Mouse (Mus musculus) brain, embryonic 18.5 days (tissue): ENCODE data around the gene Ddx41.

Source experiments
- DNase-seq: peaks from one replicate; pipeline ENCODE4 v3.0.0-alpha.2; 2012; ENCODE audit warnings: low read depth, low spot score

The Ddx41 gene

GRCm38 (mm10) chr13:55507877-55508276, 28.6 kb downstream of the Ddx41 start:
- no peak for DNase-seq

GRCm38 (mm10) chr13:55506697-55507096, 29.8 kb downstream of the Ddx41 start:
- DNase-seq, result no peak

DNA sequence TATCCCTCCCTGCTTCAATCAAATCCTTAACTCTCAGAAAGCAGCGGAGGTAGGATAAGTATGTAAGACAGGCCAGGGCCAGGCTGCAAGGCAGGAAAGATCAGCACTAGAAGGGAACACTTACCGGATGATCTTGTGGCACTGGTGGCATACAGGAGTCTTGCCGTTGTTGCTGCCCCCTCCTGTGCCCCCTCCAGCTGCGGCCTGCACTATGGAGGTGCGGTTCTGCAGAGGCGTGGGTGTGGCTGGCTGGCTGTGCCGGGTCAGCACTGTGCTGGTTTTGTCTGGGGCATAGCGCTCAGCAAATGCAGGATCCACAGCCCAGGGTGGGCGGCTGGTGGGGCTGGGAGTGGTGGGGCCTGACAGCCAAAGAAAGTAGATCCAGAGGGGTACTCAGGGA, 30.6 kb downstream of the Ddx41 start:
- no peak for DNase-seq

DNA sequence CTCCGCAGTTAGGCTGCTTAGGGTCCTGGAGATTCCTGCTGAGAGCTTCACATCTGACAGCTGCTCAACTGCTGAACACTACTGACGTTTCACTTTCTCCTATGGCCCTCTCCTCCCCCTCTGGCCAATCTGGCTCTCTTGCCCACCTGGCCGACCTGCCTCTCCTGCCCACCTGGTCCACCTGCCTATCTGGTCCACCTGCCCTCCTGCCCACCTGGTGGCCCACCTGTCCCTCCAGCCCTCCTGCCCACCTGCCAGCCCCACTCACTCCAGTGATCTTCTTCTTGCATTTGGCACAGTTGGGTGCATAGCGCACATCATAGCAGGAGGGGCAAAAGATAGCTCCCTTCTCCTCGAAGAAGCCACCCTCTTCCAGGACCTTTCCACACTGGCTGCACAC, 32.1 kb downstream of the Ddx41 start:
- DNase-seq, result no peak

- DNase-seq, result no peak
Observed at GRCm38 (mm10) chr13:55502405-55502804, 34.1 kb downstream of the Ddx41 start.

GRCm38 (mm10) chr13:55500575-55500974, 35.9 kb downstream of the Ddx41 start:
- DNase-seq, result no peak

GRCm38 (mm10) chr13:55498906-55499305, 37.6 kb downstream of the Ddx41 start:
- no peak for DNase-seq

DNA sequence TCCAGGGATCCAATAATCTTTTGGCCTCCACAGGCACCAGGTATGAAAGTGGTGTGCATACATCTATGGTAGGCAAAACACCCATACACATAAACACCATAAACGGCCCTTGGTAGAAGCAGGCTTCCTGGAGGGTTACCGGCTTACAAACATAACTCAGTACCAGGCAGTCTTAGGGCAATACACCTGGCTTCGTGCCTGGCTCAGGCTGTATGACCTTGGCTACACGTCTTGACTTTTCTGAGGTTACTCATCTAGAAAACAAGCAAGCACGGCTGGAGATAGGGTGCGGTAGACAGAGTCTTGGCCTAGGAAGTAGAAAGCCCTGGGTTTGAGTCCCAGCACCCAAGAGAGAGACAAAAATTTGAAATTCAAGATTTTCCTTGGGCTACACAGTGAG, 39.8 kb downstream of the Ddx41 start:
- no peak for DNase-seq

GRCm38 (mm10) chr13:55495702-55496101, 40.8 kb downstream of the Ddx41 start:
- DNase-seq, result no peak

DNA sequence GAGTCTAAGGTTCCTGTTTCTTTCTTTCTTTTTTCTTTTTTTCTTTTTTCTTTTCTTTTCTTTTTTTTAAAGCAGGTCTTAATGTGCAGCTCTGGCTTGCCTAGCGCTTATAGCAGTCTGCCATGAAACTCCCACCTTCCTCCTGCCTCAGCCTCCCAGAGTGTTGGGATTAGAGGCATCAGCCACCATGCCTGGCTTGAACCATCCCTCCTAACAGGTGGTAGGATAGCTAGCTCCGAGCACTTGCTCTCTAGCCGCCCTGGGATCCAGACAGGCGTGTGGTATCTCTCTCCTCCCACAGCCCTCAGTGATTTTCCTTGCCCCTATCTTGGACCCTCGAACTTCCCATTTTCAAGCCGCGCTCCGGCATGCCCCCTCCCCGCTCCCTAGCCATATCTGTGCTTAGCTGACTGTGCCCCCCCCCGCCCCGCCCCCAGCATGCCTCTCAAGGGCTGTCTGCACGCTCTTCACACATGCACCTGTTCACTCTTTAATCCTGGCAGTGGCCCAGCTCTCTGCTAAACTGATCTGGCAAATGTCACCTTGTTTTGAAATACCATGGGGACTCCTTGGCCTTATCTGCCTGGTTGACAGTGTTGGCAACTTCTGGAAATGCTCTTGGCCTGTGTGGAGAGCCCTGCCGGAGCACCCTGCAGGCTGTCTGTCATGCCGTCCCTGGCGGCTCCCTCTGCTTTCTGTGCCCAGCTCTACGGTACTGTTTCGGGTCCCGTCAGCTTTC, 41.4 kb downstream of the Ddx41 start:
- no peak for DNase-seq

- DNase-seq, result no peak
Observed at GRCm38 (mm10) chr13:55494257-55494656, 42.2 kb downstream of the Ddx41 start.

DNA sequence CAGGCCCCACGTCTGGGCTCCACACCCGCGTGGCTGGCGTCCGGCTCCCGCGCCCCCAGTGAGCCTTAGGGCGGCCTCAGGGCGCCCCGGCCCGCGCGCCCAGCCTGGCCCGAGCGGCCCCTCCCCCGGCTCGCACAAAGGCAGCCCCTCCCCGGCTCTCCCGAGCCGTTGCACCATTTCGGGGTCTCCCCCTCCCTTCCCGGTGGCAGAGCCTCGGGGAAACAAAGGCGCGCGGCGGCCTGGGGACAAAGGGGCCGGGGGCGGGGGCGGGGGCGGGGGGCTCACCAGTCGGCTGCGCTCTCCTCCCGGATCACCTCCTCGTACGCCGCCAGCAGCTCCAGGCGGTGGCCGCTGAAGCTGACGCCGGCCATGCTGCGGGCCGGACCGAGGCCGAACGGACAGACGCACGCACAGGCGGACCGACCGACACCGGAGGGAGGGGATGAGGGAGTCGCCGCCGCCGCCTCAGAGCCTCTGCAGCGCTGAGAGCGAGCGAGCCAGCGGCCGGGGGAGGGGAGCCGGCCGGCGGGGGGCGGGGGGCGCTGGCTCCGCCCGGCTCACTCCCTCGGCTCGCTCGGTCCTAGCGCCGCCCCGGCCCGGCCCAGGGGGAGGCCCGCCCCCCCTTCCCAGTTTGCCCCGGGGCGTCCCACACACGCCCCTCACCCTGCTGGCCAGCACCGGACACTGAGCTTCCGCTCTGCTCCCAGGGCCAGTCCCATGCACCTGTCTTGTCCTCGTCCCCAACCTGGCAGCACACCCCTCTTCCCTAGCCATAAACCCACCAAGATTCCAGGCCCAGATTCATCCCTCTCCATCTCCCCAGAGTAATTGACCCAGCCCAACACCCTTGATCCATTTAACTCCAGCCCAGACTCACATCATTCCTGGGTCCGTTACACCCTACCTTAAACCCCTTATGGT, 48.6 kb downstream of the Ddx41 start, which contains the start of gene Dbn1:
TSS of gene Dbn1 (minus strand) at position 534 of the 921 bp plus-strand sequence.
- no peak for DNase-seq

GRCm38 (mm10) chr13:55486916-55487577, 49.4 kb downstream of the Ddx41 start:
- DNase-seq, result no peak

DNA sequence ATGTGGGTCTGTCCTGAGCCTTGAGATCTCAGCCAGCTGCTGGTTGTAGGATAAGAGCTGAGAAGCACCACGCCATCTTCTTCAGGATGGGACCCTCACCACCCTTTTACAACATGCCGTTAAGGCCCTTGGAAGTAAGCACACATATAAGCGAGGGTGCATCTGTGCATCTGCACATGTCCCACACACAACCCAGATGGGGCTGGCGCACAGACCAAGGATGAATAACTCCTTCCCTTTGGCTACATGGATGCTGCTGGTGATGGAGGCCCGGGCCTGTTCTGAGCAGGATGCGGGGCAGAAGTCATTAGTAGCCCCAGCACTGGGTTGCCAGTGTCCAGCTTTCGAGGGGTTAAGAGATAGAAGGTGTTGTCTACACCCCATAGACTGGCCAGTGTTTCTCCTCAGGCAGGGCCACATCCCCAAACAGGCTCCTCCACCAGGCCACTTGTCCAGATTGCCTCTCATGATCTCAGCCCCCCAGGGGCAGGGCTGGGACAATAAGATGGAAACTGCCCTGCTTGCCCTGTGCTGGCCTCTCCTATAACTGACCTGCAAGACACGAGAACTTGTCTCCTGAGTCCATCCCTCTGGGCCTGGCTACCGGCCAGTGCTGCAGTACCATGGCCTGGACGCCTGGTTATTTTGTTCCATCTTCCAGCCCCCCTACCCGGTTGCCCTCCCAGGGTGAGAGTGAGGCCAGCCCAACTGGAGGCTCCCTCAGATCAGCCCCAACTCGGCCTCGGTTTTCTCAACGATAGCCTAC, 50.2 kb downstream of the Ddx41 start:
- DNase-seq, result no peak

DNA sequence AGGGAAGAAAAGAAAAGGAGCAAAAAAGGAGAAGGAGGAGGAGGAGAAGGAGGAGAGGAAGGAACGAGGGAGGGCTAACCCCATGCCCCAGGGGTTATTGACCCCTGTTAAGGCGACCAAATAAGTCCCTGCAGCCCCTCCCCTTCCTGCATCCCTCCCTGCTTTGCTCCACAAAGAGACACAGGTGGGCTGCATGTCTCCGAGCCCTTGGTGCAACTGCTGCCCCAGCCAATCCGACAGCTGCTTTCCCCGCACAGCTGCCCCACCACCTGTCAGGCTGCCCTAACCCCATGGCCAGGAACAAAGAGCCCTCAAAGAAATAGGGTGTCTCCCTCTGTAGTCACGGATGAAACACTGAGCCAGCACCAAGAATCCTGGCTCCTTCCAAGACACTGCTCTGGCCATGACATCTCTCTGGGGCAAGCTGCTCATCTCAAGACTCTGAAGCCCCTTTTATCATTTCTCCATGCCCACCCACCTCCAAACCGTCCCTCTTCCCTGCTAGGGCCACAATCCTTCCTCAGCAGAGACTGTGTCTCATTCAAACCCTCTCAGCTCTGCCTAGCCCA, 51.9 kb downstream of the Ddx41 start:
- no peak for DNase-seq

DNA sequence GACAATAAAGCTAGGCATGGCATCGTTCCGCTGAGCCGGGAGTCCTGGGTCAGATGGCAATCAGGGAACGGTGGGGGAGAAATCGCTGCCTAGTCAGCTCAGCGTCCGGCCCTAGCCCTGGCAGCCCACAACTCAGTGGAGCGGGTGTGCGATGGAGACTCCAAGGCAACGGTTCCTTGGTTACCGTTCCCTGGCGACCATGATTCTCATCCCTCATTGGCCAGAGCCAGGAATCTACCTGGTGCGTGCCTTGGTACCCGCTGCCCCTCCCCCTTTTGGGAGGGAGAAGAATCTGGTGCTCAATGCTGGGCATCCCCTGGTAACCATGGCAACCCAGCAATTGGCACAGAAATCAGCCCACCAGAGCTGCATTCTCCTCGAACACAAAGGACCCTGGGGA, 52.9 kb downstream of the Ddx41 start:
- DNase-seq, result peak; percentile 91

GRCm38 (mm10) chr13:55483071-55483470, 53.4 kb downstream of the Ddx41 start:
- DNase-seq, result no peak

DNA sequence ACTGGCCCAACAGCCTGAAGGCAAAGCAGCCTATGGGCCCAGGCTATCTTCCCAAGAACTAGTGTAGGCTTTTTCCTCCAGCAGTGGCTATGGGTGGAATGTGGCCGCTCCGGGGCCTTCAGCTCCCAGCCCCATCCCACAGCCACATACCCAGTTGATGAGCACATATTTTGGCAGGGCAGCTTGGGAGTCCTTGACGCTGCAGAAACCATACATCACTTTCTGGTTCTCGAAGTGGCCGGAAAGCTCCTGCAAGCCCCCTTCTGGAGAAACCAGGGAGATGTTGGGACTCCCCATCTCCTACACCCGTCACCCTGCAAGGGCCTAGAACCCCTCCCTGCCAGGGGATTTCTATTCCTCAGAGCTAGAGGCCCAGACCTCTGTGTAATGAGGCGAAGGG, 53.9 kb downstream of the Ddx41 start:
- DNase-seq, result no peak
